Mouse (Mus musculus) megakaryocyte, embryonic 14.5 days (primary cell): ENCODE results near the gene Gchfr. TPM values are rescaled to one million over a fixed set of nuclear protein-coding genes. Genes with fewer than 3 reads are reported as not detected.

Source experiments
- H3K27me3 ChIP-seq: replicated peaks from 2 replicates; pipeline ENCODE3; 2012; ENCODE audit warnings: inconsistent platforms
- H3K36me3 ChIP-seq: replicated peaks from 2 replicates; pipeline ENCODE3; 2012; ENCODE audit warnings: low read length, inconsistent platforms, mixed read lengths
- H3K4me1 ChIP-seq: 2 replicates; pipeline ENCODE4 v1.6.1; 2012; ENCODE audit warnings: inconsistent platforms
- H3K4me3 ChIP-seq: replicated peaks from 2 replicates; pipeline ENCODE3; 2012; ENCODE audit warnings: moderate library complexity, mild to moderate bottlenecking, inconsistent platforms
- H3K9me3 ChIP-seq: 2 replicates; pipeline ENCODE4 v1.6.1; 2012; ENCODE audit warnings: inconsistent platforms
- FLI1 ChIP-seq: IDR thresholded peaks from 2 replicates; pipeline ENCODE4 v1.6.1; 2012; ENCODE audit warnings: low read length, inconsistent platforms, mixed read lengths
- GATA1 ChIP-seq: IDR thresholded peaks from 3 replicates; pipeline ENCODE4 v1.6.1; 2012; ENCODE audit warnings: mixed read lengths, low read length, inconsistent platforms, borderline replicate concordance
- polyA plus RNA-seq: library from polyadenylated mRNA; stranded (reverse); fragments of >175 nt; gene quantifications from 2 replicates; pipeline ENCODE4 v1.2.3, GENCODE M21; 2012; ENCODE audit warnings: low replicate concordance; ENCODE audit not compliant: insufficient read depth

Gchfr gene
- polyA plus RNA-seq, 1 experiment: 35.5 TPM

GRCm38 (mm10) chr2:119172862-119173576 is 5.4 kb downstream of the Gchfr start:
- H3K36me3 ChIP-seq: peaks cover 22% of the 10 kb centered on the region
- TF ChIP-seq FLI1 (no peak), GATA1 (no peak)
- peaks cover 81% of the 10 kb centered on the region for H3K4me1 ChIP-seq
- no peaks in the 10 kb centered on the region for H3K9me3 ChIP-seq
- H3K27me3 ChIP-seq: peaks cover 6% of the 10 kb centered on the region
- H3K4me3 ChIP-seq: peak overlapping the region; percentile 78

DNA sequence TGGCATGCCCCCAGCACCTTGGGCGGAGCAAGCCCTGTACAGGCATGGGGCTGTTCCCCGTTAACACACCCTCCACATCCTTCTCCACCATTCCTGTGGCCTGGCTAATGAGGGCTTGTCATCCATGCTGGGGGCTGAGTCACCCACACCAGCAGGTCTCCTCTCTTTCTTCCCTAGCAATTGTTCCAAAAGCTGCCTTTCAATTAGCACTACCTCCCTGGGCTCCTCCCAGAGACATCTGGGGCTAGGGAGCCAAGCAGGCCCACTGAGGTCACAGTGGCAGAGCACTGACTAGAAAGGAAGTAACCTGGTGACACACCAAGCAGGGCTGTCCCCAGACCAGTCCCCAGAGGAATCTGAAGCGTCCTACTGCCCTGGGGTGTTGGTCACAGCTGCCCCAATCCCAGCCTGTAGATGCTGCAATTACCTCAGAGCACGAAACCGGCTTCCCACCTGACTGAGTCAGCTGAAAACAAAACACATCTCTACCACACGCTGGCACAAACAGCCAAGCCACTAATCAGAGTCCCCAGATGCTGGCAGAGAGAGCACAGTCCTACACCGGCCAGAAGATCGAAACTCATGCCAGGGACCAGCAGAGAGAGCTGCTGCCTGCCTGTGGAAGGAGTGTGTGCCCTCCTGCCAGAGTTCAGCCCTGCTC is 6.5 kb downstream of the Gchfr start, which contains the start of gene Gm14137:
TSS of gene Gm14137 (plus strand) at position 519 of the 661 bp plus-strand sequence.
- no peaks in the 10 kb centered on the region for H3K9me3 ChIP-seq
- no peak for TF ChIP-seq GATA1
- no peak for TF ChIP-seq FLI1
- no peak within 1 kb of the TSS for H3K4me3 ChIP-seq
- H3K36me3 ChIP-seq: peaks cover 30% of the 10 kb centered on the region
- H3K27me3 ChIP-seq: peaks cover 6% of the 10 kb centered on the region
- peaks cover 76% of the 10 kb centered on the region for H3K4me1 ChIP-seq

- peaks cover 6% of the 10 kb centered on the region for H3K27me3 ChIP-seq
- H3K4me3 ChIP-seq: no peak overlapping the region
- peaks cover 69% of the 10 kb centered on the region for H3K4me1 ChIP-seq
- peaks cover 37% of the 10 kb centered on the region for H3K36me3 ChIP-seq
- no peaks in the 10 kb centered on the region for H3K9me3 ChIP-seq
- no peak for TF ChIP-seq GATA1
- TF ChIP-seq FLI1: no peak
Observed at GRCm38 (mm10) chr2:119174866-119175265, 7.3 kb downstream of the Gchfr start.

DNA sequence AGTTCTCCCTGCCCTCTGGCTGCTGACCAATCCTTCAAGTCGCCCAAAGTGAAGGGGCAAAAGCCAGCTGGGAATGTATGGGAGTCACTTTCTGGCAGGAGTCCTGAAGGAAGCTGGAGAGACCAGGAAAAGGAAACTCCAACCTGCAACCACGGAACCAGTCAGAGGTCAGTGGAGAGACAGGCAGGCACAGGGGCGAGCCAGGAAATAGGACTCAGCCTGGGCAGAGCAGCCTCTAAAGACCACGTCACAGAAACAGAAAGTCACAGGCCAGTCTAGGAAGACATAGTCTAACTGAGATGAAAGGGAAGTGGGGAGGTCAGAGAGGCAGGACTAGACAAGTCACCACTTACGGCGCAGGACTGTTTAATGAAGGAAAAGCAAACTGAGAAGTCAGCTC is 8.0 kb downstream of the Gchfr start:
- H3K4me3 ChIP-seq: no peak overlapping the region
- peaks cover 45% of the 10 kb centered on the region for H3K36me3 ChIP-seq
- H3K4me1 ChIP-seq: peaks cover 62% of the 10 kb centered on the region
- H3K27me3 ChIP-seq: peaks cover 6% of the 10 kb centered on the region
- no peak for TF ChIP-seq GATA1
- no peak for TF ChIP-seq FLI1
- no peaks in the 10 kb centered on the region for H3K9me3 ChIP-seq

GRCm38 (mm10) chr2:119176761-119177160 is 9.2 kb downstream of the Gchfr start:
- peaks cover 56% of the 10 kb centered on the region for H3K4me1 ChIP-seq
- no peaks in the 10 kb centered on the region for H3K9me3 ChIP-seq
- no peak overlapping the region for H3K4me3 ChIP-seq
- H3K36me3 ChIP-seq: peaks cover 46% of the 10 kb centered on the region
- H3K27me3 ChIP-seq: peaks cover 6% of the 10 kb centered on the region
- no peak for TF ChIP-seq GATA1
- no peak for TF ChIP-seq FLI1

DNA sequence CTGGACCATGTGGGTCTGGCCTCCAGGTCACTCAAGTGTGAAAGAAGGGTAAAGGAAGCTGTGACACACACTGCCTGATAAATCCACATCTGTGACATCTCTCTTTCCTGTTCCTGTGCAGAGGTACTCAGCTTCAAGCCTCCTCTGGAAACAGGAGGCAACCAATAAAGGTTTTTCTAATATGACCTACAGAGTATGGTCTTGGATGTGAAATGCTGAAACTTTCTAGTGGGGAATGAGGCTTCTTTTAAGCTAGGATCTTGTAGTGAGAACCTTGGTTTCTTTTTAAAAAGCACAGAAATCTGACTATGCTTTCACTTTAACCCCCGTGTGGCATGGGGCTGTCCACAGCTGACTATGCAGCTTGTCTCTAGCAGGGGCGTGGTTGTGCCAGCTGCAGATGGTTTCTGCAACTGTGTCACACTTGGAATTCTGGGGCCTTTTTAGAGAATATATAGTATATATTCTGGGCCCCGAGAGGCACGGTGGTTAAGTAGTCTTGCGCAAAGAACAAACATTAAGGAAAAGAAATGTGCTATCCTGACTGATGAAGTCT is 9.9 kb downstream of the Gchfr start:
- no peak for TF ChIP-seq FLI1
- TF ChIP-seq GATA1: no peak
- H3K4me3 ChIP-seq: no peak overlapping the region
- H3K4me1 ChIP-seq: peaks cover 54% of the 10 kb centered on the region
- H3K9me3 ChIP-seq: no peaks in the 10 kb centered on the region
- H3K36me3 ChIP-seq: peaks cover 45% of the 10 kb centered on the region
- peaks cover 6% of the 10 kb centered on the region for H3K27me3 ChIP-seq

DNA sequence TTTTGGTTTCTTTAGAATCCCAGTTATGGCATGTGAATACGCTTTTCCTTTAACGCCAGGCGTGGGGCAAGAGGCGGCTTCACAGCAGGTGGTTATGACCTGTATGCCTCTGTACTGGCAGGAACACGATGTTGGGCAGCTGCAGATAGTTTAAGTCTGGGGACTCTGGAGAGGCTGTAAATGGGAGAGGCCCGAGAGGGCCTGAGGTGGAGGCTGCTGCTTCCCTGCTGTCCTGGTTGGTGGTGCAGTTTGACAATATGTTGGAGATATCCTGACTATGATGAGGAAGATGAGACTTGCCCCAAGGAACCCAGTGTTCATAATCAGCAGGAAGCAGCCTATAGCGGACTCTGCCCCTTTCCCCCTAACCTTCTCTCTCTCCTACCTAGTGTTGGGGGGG is 15.3 kb downstream of the Gchfr start:
- H3K27me3 ChIP-seq: no peaks in the 10 kb centered on the region
- no peak overlapping the region for H3K4me3 ChIP-seq
- peaks cover 42% of the 10 kb centered on the region for H3K4me1 ChIP-seq
- TF ChIP-seq FLI1 (no peak), GATA1 (no peak)
- peaks cover 47% of the 10 kb centered on the region for H3K36me3 ChIP-seq
- H3K9me3 ChIP-seq: no peaks in the 10 kb centered on the region

DNA sequence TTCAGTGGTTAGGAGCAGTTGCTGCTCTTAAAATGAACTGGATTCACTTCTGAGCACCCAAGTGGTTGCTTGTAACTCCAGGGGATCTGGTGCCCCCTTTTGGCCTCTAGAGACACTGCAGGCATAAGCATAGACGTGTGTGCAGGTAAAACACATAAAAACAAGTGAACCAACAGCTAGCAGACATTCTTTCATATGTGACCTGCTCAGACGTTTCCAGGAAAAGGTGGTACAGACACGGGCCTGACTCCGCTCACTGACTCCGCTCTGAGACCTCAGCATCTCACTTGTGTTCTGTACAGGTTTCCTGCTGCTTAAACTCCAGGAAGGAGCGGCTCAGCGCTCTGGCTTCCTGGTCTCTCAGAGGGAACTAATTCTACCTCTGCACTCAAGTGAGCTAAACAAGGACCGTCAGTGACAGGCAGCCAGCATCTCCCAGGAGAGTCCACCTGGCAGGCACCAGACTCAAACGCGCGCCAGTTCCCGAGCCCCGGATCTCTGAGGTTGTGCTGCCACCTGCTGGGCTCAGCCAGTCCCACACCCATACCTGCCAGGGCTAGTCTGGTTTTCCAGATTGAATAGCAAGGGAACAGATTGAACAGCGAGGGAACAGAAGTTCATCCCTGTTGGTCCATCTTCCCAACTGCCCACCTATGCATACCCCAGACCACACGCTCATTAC is 21.6 kb downstream of the Gchfr start:
- Histone ChIP-seq H3K27me3 (no peaks in the 10 kb centered on the region), H3K36me3 (peaks cover 7% of the 10 kb centered on the region), H3K4me1 (peaks cover 35% of the 10 kb centered on the region), H3K9me3 (no peaks in the 10 kb centered on the region), H3K4me3 (peak overlapping the region; percentile 91)
- no peak for TF ChIP-seq FLI1
- no peak for TF ChIP-seq GATA1

- Histone ChIP-seq H3K4me1 (peaks cover 25% of the 10 kb centered on the region), H3K4me3 (no peak overlapping the region), H3K36me3 (no peaks in the 10 kb centered on the region), H3K9me3 (no peaks in the 10 kb centered on the region), H3K27me3 (no peaks in the 10 kb centered on the region)
- TF ChIP-seq FLI1 (no peak), GATA1 (no peak)
Observed at GRCm38 (mm10) chr2:119190969-119191368, 23.4 kb downstream of the Gchfr start.

- Histone ChIP-seq H3K9me3 (no peaks in the 10 kb centered on the region), H3K4me3 (no peak overlapping the region), H3K36me3 (no peaks in the 10 kb centered on the region), H3K4me1 (peaks cover 28% of the 10 kb centered on the region), H3K27me3 (peaks cover 4% of the 10 kb centered on the region)
- TF ChIP-seq FLI1 (no peak), GATA1 (no peak)
Observed at GRCm38 (mm10) chr2:119194140-119194539, 26.6 kb downstream of the Gchfr start.
